Mouse (Mus musculus): ENCODE measurements around the gene Fam89b. TPM values are rescaled to one million over a fixed set of nuclear protein-coding genes. Genes with fewer than 3 reads are reported as not detected.

Fam89b gene
- polyA plus RNA-seq, 1 experiment from 2014 or later = 85.8 TPM

GRCm38 (mm10) chr19:5742241-5742641 lies 12.8 kb upstream of the Fam89b start:
- peak overlapping the region; percentile 74 for H3K4me3 ChIP-seq (ENCODE audit: low read depth, low read length)
- 0 out of 2 replicates have a peak, but pooled peaks have one; percentile 7 for ATAC-seq (replicated peaks; ENCODE audit: low FRiP score, low TSS enrichment, low read depth)

GRCm38 (mm10) chr19:5741641-5742240 lies 12.3 kb upstream of the Fam89b start:
- Histone ChIP-seq H3K4me1 (replicated peaks; ENCODE audit: control insufficient read depth, insufficient read depth, low read length) (peaks cover 28% of the 10 kb centered on the region), H3K9ac (ENCODE audit: low read length) (peak overlapping the region; percentile 83), H3K27ac (ENCODE audit: low read depth) (peak overlapping the region; percentile 85), H3K4me2 (ENCODE audit: low read length) (peak overlapping the region; percentile 89), H3K36me3 (ENCODE audit: control insufficient read depth, insufficient read depth, low read length) (no peaks in the 10 kb centered on the region), H3K9me3 (ENCODE audit: control insufficient read depth, low read length) (no peaks in the 10 kb centered on the region), H3K27me3 (replicated peaks; ENCODE audit: control insufficient read depth, insufficient read depth, low read length) (no peaks in the 10 kb centered on the region), H3K4me3 (ENCODE audit: low read depth, low read length) (peak overlapping the region; percentile 74)
- DNase-seq (ENCODE audit: low spot score) (peak; percentile 89), ATAC-seq (replicated peaks; ENCODE audit: low FRiP score, low TSS enrichment, low read depth) (peak; percentile 45)
- WGBS = 2% methylated on average over 53 of the region's 55 CpGs

More at GRCm38 (mm10) chr19:5742241-5742641, 12.8 kb upstream of the Fam89b start:
- Histone ChIP-seq H3K27ac (ENCODE audit: low read depth) (peak overlapping the region; percentile 85), H3K9me3 (ENCODE audit: control insufficient read depth, low read length) (no peaks in the 10 kb centered on the region), H3K9ac (ENCODE audit: low read length) (peak overlapping the region; percentile 83), H3K4me1 (replicated peaks; ENCODE audit: control insufficient read depth, insufficient read depth, low read length) (peaks cover 28% of the 10 kb centered on the region), H3K4me2 (ENCODE audit: low read length) (peak overlapping the region; percentile 89), H3K27me3 (replicated peaks; ENCODE audit: control insufficient read depth, insufficient read depth, low read length) (no peaks in the 10 kb centered on the region), H3K36me3 (ENCODE audit: control insufficient read depth, insufficient read depth, low read length) (no peaks in the 10 kb centered on the region)
- peak; percentile 83 for DNase-seq (ENCODE audit: low spot score)
- WGBS = 3% methylated on average over 30 of the region's 32 CpGs

- 0 out of 2 replicates have a peak, but pooled peaks cover 4% of the 10 kb centered on the region for H3K27me3 ChIP-seq (replicated peaks; ENCODE audit: control insufficient read depth, insufficient read depth, low read length)
These were observed 11.2 kb upstream of the Fam89b start, which contains the start of gene Ltbp3 for GRCm38 (mm10) chr19:5740320-5741317. Gene Ltbp3, plus strand, starts transcription at chr19:5740904.

GRCm38 (mm10) chr19:5739446-5739845 lies 10.0 kb upstream of the Fam89b start:
- Histone ChIP-seq H3K9ac (ENCODE audit: low read length) (no peak overlapping the region), H3K27ac (ENCODE audit: low read depth) (no peak overlapping the region), H3K4me2 (ENCODE audit: low read length) (no peak overlapping the region), H3K4me3 (ENCODE audit: low read depth, low read length) (no peak overlapping the region), H3K36me3 (ENCODE audit: control insufficient read depth, insufficient read depth, low read length) (no peaks in the 10 kb centered on the region), H3K27me3 (replicated peaks; ENCODE audit: control insufficient read depth, insufficient read depth, low read length) (0 out of 2 replicates have a peak, but pooled peaks cover 4% of the 10 kb centered on the region), H3K4me1 (replicated peaks; ENCODE audit: control insufficient read depth, insufficient read depth, low read length) (peaks cover 18% of the 10 kb centered on the region), H3K9me3 (ENCODE audit: control insufficient read depth, low read length) (no peaks in the 10 kb centered on the region)
- 66% methylated on average over 2 of the region's 2 CpGs for WGBS
- DNase-seq (ENCODE audit: low spot score) = no peak
- ATAC-seq (replicated peaks; ENCODE audit: low FRiP score, low TSS enrichment, low read depth) = no peak

More at GRCm38 (mm10) chr19:5740320-5741317, 11.2 kb upstream of the Fam89b start, which contains the start of gene Ltbp3:
- peak within 1 kb of the TSS; percentile 89 for H3K4me2 ChIP-seq (ENCODE audit: low read length)
- H3K27ac ChIP-seq (ENCODE audit: low read depth) = peak within 1 kb of the TSS; percentile 85
- no peaks in the 10 kb centered on the region for H3K36me3 ChIP-seq (ENCODE audit: control insufficient read depth, insufficient read depth, low read length)
- no peaks in the 10 kb centered on the region for H3K9me3 ChIP-seq (ENCODE audit: control insufficient read depth, low read length)
- no peak for DNase-seq (ENCODE audit: low spot score)
- H3K4me3 ChIP-seq (ENCODE audit: low read depth, low read length) = peak within 1 kb of the TSS; percentile 74
- peaks cover 20% of the 10 kb centered on the region for H3K4me1 ChIP-seq (replicated peaks; ENCODE audit: control insufficient read depth, insufficient read depth, low read length)
- H3K9ac ChIP-seq (ENCODE audit: low read length) = peak within 1 kb of the TSS; percentile 83
- ATAC-seq (replicated peaks; ENCODE audit: low FRiP score, low TSS enrichment, low read depth) = no peak
- WGBS = 34% methylated on average over 13 of the region's 14 CpGs

GRCm38 (mm10) chr19:5734325-5734724 lies 4.9 kb upstream of the Fam89b start:
- no peaks in the 10 kb centered on the region; the same call in 1 of the 2 replicates for H3K36me3 ChIP-seq (ENCODE audit: control insufficient read depth, insufficient read depth, low read length)
- ATAC-seq (replicated peaks; ENCODE audit: low FRiP score, low TSS enrichment, low read depth) (no peak), DNase-seq (ENCODE audit: low spot score) (no peak)
- 80% methylated on average over 9 of the region's 9 CpGs for WGBS
- peaks cover 16% of the 10 kb centered on the region for H3K4me1 ChIP-seq (replicated peaks; ENCODE audit: control insufficient read depth, insufficient read depth, low read length)
- no peak overlapping the region for H3K27ac ChIP-seq (ENCODE audit: low read depth)
- no peak overlapping the region for H3K4me2 ChIP-seq (ENCODE audit: low read length)
- no peaks in the 10 kb centered on the region for H3K9me3 ChIP-seq (ENCODE audit: control insufficient read depth, low read length)
- 0 out of 2 replicates have a peak, but pooled peaks cover 4% of the 10 kb centered on the region for H3K27me3 ChIP-seq (replicated peaks; ENCODE audit: control insufficient read depth, insufficient read depth, low read length)
- H3K4me3 ChIP-seq (ENCODE audit: low read depth, low read length) = no peak overlapping the region
- H3K9ac ChIP-seq (ENCODE audit: low read length) = no peak overlapping the region

- no peaks in the 10 kb centered on the region; the same call in 1 of the 2 replicates for H3K36me3 ChIP-seq (ENCODE audit: control insufficient read depth, insufficient read depth, low read length)
- peak overlapping the region; percentile 97 for H3K4me2 ChIP-seq (ENCODE audit: low read length)
- no peaks in the 10 kb centered on the region for H3K9me3 ChIP-seq (ENCODE audit: control insufficient read depth, low read length)
- under 1% methylated on average over 47 of the region's 47 CpGs for WGBS
- peak overlapping the region; percentile 78 for H3K9ac ChIP-seq (ENCODE audit: low read length)
- ATAC-seq (replicated peaks; ENCODE audit: low FRiP score, low TSS enrichment, low read depth) (peak; percentile 85), DNase-seq (ENCODE audit: low spot score) (peak; percentile 96)
- H3K4me3 ChIP-seq (ENCODE audit: low read depth, low read length) = peak overlapping the region; percentile 84
- 0 out of 2 replicates have a peak, but pooled peaks cover 4% of the 10 kb centered on the region for H3K27me3 ChIP-seq (replicated peaks; ENCODE audit: control insufficient read depth, insufficient read depth, low read length)
- peaks cover 38% of the 10 kb centered on the region for H3K4me1 ChIP-seq (replicated peaks; ENCODE audit: control insufficient read depth, insufficient read depth, low read length)
- no peak overlapping the region for H3K27ac ChIP-seq (ENCODE audit: low read depth)
These were observed 2.0 kb upstream of the Fam89b start for GRCm38 (mm10) chr19:5731264-5731978.

GRCm38 (mm10) chr19:5730314-5731186 lies 1.1 kb upstream of the Fam89b start:
- Histone ChIP-seq H3K4me3 (ENCODE audit: low read depth, low read length) (peak overlapping the region; percentile 84), H3K36me3 (ENCODE audit: control insufficient read depth, insufficient read depth, low read length) (no peaks in the 10 kb centered on the region; the same call in 1 of the 2 replicates), H3K9ac (ENCODE audit: low read length) (peak overlapping the region; percentile 78), H3K27me3 (replicated peaks; ENCODE audit: control insufficient read depth, insufficient read depth, low read length) (no peaks in the 10 kb centered on the region), H3K4me1 (replicated peaks; ENCODE audit: control insufficient read depth, insufficient read depth, low read length) (peaks cover 42% of the 10 kb centered on the region), H3K9me3 (ENCODE audit: control insufficient read depth, low read length) (no peaks in the 10 kb centered on the region), H3K27ac (ENCODE audit: low read depth) (no peak overlapping the region), H3K4me2 (ENCODE audit: low read length) (peak overlapping the region; percentile 97)
- ATAC-seq (replicated peaks; ENCODE audit: low FRiP score, low TSS enrichment, low read depth) = no peak
- 74% methylated on average over 29 of the region's 29 CpGs for WGBS
- DNase-seq (ENCODE audit: low spot score) = no peak
